Comparison of ENCODE assay signal across 21 mouse cellular contexts in genomic region chr9:113992810-113993209, GRCm38 (mm10). TPM values are rescaled to one million over a fixed set of nuclear protein-coding genes. Genes with fewer than 3 reads are reported as not detected.
DNase-seq lines count a peak whose midpoint lies in the region; ATAC-seq and TF ChIP-seq lines count a peak whose summit lies in the region.
"Had no signal": no experiment of that assay in that cellular context is flagged by ENCODE, and none has a peak within 500 bp of the region (broad histone marks: within the 10 kb centered on the region; RNA-seq: fewer than 3 reads in every experiment).

No protein-coding gene starts in this region.

- no peaks in the 10 kb centered on the region for H3K4me1 ChIP-seq in midbrain, embryonic 11.5 days (ENCODE audit: control insufficient read depth, insufficient read depth, low read length)
- H3K4me1 ChIP-seq in midbrain, embryonic 15.5 days: no peaks in the 10 kb centered on the region

- TF ChIP-seq POLR2A in myocyte (IDR thresholded peaks at IDR 0.05; ENCODE audit: insufficient read length, low read depth): no peak

- no peak overlapping the region for H3K4me2 ChIP-seq in midbrain, embryonic 11.5 days
- no peak overlapping the region for H3K4me2 ChIP-seq in midbrain, embryonic 15.5 days
- no peak overlapping the region for H3K4me2 ChIP-seq in myocyte (ENCODE audit: low read depth)

- no peaks in the 10 kb centered on the region for H3K79me3 ChIP-seq in C2C12 (ENCODE audit: low read depth)

- H3ac ChIP-seq in C2C12 (ENCODE audit: control insufficient read depth, insufficient read length, low read depth) (no peak overlapping the region), myocyte (ENCODE audit: control insufficient read depth, insufficient read length) (no peak overlapping the region)

- H3K27me3 ChIP-seq in midbrain, embryonic 11.5 days (ENCODE audit: control insufficient read depth, insufficient read depth, low read length): no peaks in the 10 kb centered on the region
- no peaks in the 10 kb centered on the region for H3K27me3 ChIP-seq in midbrain, embryonic 15.5 days (replicated peaks)
- H3K27me3 ChIP-seq in C2C12 (ENCODE audit: control insufficient read depth, insufficient read depth, insufficient read length) (no peaks in the 10 kb centered on the region), myocyte (ENCODE audit: control insufficient read depth, insufficient read depth, insufficient read length) (no peaks in the 10 kb centered on the region)
- H3K27me3 ChIP-seq: CH12.LX, Patski had no signal

- intact Hi-C loops in left cerebral cortex, adult 2 months (cut with DNase I): no loop called here

- no peaks in the 10 kb centered on the region for H3K9me3 ChIP-seq in midbrain, embryonic 11.5 days (ENCODE audit: control insufficient read depth, low read length)
- no peaks in the 10 kb centered on the region for H3K9me3 ChIP-seq in midbrain, embryonic 15.5 days

- no peak for ATAC-seq in midbrain, embryonic 11.5 days (ENCODE audit: low FRiP score)
- ATAC-seq in midbrain, embryonic 15.5 days (replicated peaks): no peak
- ATAC-seq: activated CD4-positive, CD25-positive, alpha-beta regulatory T cell, adult 4 months; CD4-positive, CD25-positive, alpha-beta regulatory T cell, adult 4 months; Patski had no signal

- no peak for TF ChIP-seq CTCF in C2C12 (IDR thresholded peaks at IDR 0.05; ENCODE audit: control insufficient read depth, insufficient read depth, insufficient read length)
- no peak for TF ChIP-seq CTCF in left cerebral cortex, adult 2 months (IDR thresholded peaks at IDR 0.05)

- peak; percentile 73 for DNase-seq in midbrain, embryonic 11.5 days (ENCODE audit: low spot score, missing footprints)
- DNase-seq in left cerebral cortex, adult 2 months (ENCODE audit: extremely low spot score in 1 of 2, low spot score in 2 of 2): no peak
- DNase-seq in cerebellum, adult 11 months: no peak
- DNase-seq: adrenal gland, adult 2 months; adrenal gland, adult 8-10 months; adrenal gland, postnatal 10 days; adrenal gland, postnatal 14 days; adrenal gland, postnatal 25 days; B cell, adult 2 months; cerebellum, adult 11-12 months; cerebellum, adult 18-20 months; cerebellum, adult 2 months; cerebellum, adult 8-10 months had no signal

- no peak overlapping the region for H3K9ac ChIP-seq in midbrain, embryonic 11.5 days (ENCODE audit: low read length)
- no peak overlapping the region for H3K9ac ChIP-seq in midbrain, embryonic 15.5 days

- no peaks in the 10 kb centered on the region for H3K36me3 ChIP-seq in midbrain, embryonic 11.5 days (ENCODE audit: control insufficient read depth, insufficient read depth, low read length)
- no peaks in the 10 kb centered on the region for H3K36me3 ChIP-seq in midbrain, embryonic 15.5 days (replicated peaks)
- H3K36me3 ChIP-seq in C2C12 (ENCODE audit: control insufficient read depth, insufficient read depth) (peaks cover 4% of the 10 kb centered on the region), myocyte (ENCODE audit: control insufficient read depth, insufficient read depth) (peaks cover 6% of the 10 kb centered on the region)
- H3K36me3 ChIP-seq: G1E had no signal

- H3K79me2 ChIP-seq in C2C12 (ENCODE audit: control insufficient read depth, insufficient read depth) (no peaks in the 10 kb centered on the region), myocyte (ENCODE audit: control insufficient read depth, insufficient read depth) (no peaks in the 10 kb centered on the region)

- H3K27ac ChIP-seq in midbrain, embryonic 11.5 days (ENCODE audit: low read depth, low read length): no peak overlapping the region
- H3K27ac ChIP-seq in midbrain, embryonic 15.5 days: no peak overlapping the region
- H3K27ac ChIP-seq in left cerebral cortex, adult 2 months: no peak overlapping the region

- H3K4me3 ChIP-seq in midbrain, embryonic 11.5 days (ENCODE audit: low read depth, low read length): no peak overlapping the region
- no peak overlapping the region for H3K4me3 ChIP-seq in midbrain, embryonic 15.5 days
- H3K4me3 ChIP-seq in C2C12 (ENCODE audit: insufficient read depth, poor library complexity, severe bottlenecking) (no peak overlapping the region), myocyte (no peak overlapping the region)
- no peak overlapping the region for H3K4me3 ChIP-seq in left cerebral cortex, adult 2 months

- WGBS in midbrain, embryonic 11.5 days: 91% methylated on average over 7 of the region's 7 CpGs
- WGBS in midbrain, embryonic 15.5 days: 92% methylated on average over 7 of the region's 7 CpGs

TF ChIP-seq in C2C12, 6 proteins besides CTCF, POLR2A, EP300 and RAD21:
- peak; percentile 51 for TF ChIP-seq CEBPB (IDR thresholded peaks at IDR 0.05; ENCODE audit: low read depth)
- TF ChIP-seq MAX (IDR thresholded peaks at IDR 0.05): no peak

TF ChIP-seq in myocyte, 11 proteins besides CTCF, POLR2A, EP300 and RAD21:
- TF ChIP-seq USF1 (IDR thresholded peaks at IDR 0.05; ENCODE audit: low read depth): no peak
- 0 out of 2 replicates have a peak, but pooled peaks have one; percentile 45 for TF ChIP-seq CEBPB (IDR thresholded peaks at IDR 0.05; ENCODE audit: insufficient read depth, poor library complexity, severe bottlenecking)

RNA-seq across cellular contexts. Expression of gene Fbxl2, which starts 53.2 kb away (rescaled TPM):
- polyA plus RNA-seq in midbrain, embryonic 11.5 days (2014; fragmentation: Nextera tagmentation; extraction: Ambion mirVana): 7.9 and 8.1 TPM in 2 replicates
- 28.9 and 31.2 TPM in 2 replicates for polyA plus RNA-seq in midbrain, embryonic 15.5 days (2015; fragmentation: Nextera tagmentation; extraction: Ambion mirVana)
- polyA plus RNA-seq in C2C12 (2012; fragmentation: generic; extraction: Trizol) (9.7 TPM), myocyte (2012; fragmentation: generic; extraction: Trizol) (21.8 TPM)
- total RNA-seq in left cerebral cortex, adult 2 months (2021): 10 to 100 TPM; 57.4 to 59.4 TPM
